Mouse (Mus musculus) fat pad, adult 2 months (tissue): ENCODE results near the gene Prkca.

ENCODE experiments used
- DNase-seq: peaks from one replicate; pipeline ENCODE4 v3.0.0-alpha.2; 2011; ENCODE audit warnings: low read depth, low spot score; ENCODE audit errors: extremely low read depth

Prkca gene

GRCm38 (mm10) chr11:108171260-108171659 lies 172.5 kb downstream of the Prkca start:
- no peak for DNase-seq

- DNase-seq = no peak
Measured at GRCm38 (mm10) chr11:108170107-108170506, 173.6 kb downstream of the Prkca start.

- no peak for DNase-seq
Measured at GRCm38 (mm10) chr11:108165725-108166124, 178.0 kb downstream of the Prkca start.

GRCm38 (mm10) chr11:108162639-108163038 lies 181.1 kb downstream of the Prkca start:
- no peak for DNase-seq

GRCm38 (mm10) chr11:108162110-108162509 lies 181.6 kb downstream of the Prkca start:
- DNase-seq = no peak

- no peak for DNase-seq
Measured at GRCm38 (mm10) chr11:108160056-108160455, 183.7 kb downstream of the Prkca start.

- DNase-seq = no peak
Measured at GRCm38 (mm10) chr11:108158046-108158445, 185.7 kb downstream of the Prkca start.

- no peak for DNase-seq
Measured at GRCm38 (mm10) chr11:108157074-108157473, 186.7 kb downstream of the Prkca start.

- DNase-seq = no peak
Measured at GRCm38 (mm10) chr11:108156107-108156506, 187.6 kb downstream of the Prkca start.

- no peak for DNase-seq
Measured at GRCm38 (mm10) chr11:108155088-108155580, 188.6 kb downstream of the Prkca start.

- no peak for DNase-seq
Measured at GRCm38 (mm10) chr11:108153997-108154841, 189.5 kb downstream of the Prkca start.

- no peak for DNase-seq
Measured at GRCm38 (mm10) chr11:108152591-108152990, 191.1 kb downstream of the Prkca start.

GRCm38 (mm10) chr11:108150410-108150809 lies 193.3 kb downstream of the Prkca start:
- DNase-seq = no peak

- no peak for DNase-seq
Measured at GRCm38 (mm10) chr11:108149187-108149586, 194.5 kb downstream of the Prkca start.

GRCm38 (mm10) chr11:108148491-108148890 lies 195.2 kb downstream of the Prkca start:
- no peak for DNase-seq

GRCm38 (mm10) chr11:108145752-108146496 lies 197.8 kb downstream of the Prkca start:
- no peak for DNase-seq

GRCm38 (mm10) chr11:108145128-108145527 lies 198.6 kb downstream of the Prkca start:
- no peak for DNase-seq

- DNase-seq = no peak
Measured at GRCm38 (mm10) chr11:108143739-108144138, 200.0 kb downstream of the Prkca start.

GRCm38 (mm10) chr11:108140028-108140427 lies 203.7 kb downstream of the Prkca start:
- DNase-seq = no peak

GRCm38 (mm10) chr11:108136341-108136740 lies 207.4 kb downstream of the Prkca start:
- no peak for DNase-seq

- no peak for DNase-seq
Measured at GRCm38 (mm10) chr11:108135407-108136159, 208.1 kb downstream of the Prkca start.
